Mouse (Mus musculus) cerebellum, postnatal 36 days (tissue): ENCODE measurements around the gene D2hgdh.
"Not testable (repeated sequence)": the region's sequence is repeated elsewhere in the genome, so short reads cannot be mapped to it uniquely, and the experiment has no call there.

Experiments
- DNase-seq, 2 experiments: peaks; one replicate each; pipeline ENCODE4 v3.0.0; 2021 to 2022; ENCODE audit warnings: mixed read lengths in 2 of 2

The D2hgdh gene

DNA sequence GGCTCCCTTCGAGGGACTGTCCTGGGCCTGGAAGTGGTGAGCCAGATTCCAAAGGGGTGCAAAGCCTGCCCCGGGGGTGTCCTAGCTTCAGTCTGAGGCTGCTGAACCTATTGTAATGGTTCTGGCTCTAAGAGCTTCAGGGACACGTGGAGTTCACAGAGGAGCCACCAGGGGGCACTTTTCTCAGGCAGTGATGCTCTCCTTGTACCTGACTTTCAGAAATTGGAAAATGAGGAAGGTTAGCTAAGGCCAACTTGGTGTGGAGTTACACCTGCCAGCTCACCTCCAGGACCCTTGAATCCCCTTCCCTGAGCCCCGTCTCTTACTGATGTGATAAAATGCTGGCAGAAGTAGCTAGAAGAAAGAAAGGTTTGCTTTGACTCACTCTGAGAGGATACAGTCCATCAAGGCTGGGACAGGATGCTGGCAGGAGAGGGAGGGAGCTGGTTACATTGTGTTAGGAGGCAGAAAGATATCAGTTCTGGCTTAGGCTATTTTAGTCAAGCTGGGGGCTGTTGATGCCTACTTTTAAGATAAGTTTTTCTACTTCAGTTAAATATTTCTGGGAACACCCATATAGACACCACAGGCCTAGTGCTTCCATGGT is 8.1 kb downstream of the D2hgdh start:
- DNase-seq = not testable (repeated sequence)

DNA sequence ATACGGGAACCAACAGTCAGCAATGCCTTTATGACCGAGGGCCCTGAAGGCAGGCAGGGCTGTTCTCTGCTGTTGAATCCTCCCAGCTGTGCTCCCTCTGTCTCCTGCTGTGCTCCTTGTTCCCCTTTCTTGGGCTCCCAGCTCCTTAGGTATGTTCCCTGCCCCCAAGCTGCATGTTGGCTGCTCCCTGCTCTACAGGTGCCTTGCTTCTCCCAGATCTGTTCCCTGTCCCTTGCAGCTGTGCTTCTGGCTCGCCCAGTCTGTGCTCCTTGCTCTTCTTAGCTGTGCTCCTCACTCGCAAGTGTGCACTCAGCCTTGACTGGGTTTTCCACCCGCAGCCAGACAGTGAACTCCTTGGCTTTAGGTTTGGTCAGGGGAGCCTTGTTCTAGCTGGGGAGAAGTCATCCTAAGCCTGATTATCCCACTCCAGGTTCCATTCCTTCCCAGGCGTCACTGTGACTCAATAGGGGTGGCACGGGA is 10.0 kb downstream of the D2hgdh start:
- DNase-seq = no peak

DNA sequence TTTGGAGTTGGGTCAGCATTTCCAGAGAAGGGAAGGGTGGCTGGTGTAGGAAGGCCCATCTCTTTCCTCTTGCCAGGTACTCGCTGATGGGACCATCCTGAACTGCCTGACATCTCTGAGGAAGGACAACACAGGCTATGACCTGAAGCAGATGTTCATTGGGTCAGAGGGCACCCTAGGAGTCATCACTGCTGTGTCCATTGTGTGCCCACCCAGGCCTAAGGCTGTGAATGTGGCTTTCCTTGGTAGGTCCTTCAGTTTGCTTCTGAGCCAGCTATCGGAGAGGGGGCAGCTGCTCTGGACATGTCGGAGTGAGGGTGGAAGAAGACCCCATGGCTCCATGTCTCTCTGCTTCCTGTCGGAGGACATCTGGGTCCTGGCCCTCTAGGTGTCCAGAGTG is 10.5 kb downstream of the D2hgdh start:
- DNase-seq = no peak

DNA sequence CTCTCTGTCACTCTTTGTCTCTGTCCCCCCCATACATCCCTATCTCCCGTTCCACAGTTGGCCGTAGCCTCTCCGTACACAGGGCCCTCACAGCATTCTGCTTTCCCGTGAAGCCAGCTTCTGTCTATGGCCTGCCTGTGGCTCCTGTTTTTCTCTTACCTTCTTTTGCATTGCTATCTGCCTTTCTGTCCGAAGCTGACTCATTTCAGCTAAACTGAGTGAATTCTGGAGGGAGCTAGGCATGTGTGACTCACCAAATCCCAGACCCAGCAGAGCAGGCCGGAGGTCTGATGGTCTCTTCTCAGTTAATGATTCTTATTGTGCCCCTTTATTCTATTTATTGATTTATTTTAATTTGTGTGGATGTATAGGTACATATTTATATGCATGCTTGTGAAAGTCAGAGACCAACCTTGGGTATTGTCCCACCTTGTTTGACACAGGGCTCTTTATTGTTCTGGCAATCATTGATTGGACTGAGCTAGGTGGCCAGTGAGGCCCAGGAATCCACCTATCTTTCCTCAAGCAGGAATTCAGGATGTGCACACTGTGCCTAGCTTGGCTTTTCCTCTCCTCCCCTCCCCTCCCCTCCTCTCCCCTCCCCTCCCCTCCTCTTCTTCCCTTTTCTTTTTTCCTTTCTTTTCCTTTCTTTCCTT is 11.3 kb downstream of the D2hgdh start:
- no peak for DNase-seq

DNA sequence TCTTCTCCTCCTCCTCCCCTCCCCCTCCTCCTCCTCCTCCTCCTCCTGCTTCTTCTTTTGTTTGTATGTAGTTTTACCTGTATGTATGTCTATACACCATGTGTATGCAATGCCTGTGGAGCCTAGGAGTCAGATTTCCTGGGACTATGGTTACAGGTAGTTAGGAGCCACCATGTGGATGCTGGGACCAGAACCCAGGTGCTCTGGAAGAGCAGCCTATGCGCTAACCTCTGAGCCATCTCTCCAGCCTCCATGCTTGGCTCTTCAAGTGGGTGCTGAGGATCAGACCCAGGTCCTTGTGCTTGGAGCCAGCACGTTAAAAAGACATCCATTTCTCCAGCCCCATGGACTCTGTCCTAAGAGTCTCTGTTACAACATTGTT is 11.8 kb downstream of the D2hgdh start:
- no peak for DNase-seq

DNA sequence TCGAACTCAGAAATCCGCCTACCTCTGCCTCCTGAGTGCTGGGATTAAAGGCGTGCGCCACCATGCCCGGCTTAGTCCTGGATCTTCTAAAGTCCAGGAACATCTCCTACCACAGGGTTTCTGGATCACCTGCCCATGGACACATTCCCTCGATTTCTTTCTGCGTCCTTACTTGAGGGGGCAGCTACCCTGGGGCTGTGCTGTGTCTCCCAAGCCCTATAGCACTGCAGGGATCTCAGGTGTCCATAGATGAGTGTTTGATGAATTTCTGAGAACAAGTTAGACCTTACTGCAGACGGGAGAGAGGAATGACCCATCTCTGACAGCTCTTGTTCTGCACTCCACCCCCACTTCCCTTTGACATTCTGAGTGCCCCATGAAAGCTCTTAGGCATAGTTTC is 12.6 kb downstream of the D2hgdh start:
- no peak for DNase-seq

DNA sequence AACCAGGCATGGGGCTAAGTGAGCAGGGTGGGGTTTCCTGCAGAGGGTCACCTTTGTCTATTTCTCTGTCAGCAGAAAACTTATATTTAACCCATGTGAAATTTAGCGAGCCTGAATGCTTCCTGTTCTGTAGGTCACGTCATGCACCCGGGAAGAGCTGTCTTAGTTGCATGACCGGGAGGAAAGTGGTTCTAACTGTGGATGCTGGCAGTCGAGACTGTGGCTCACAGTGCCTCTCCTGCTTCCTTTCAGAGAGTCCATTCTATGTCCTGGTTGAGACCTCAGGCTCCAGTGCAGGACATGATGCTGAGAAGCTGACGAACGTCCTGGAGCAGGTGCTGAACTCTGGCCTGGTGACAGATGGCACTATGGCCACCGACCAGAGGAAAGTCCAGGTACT is 13.9 kb downstream of the D2hgdh start:
- not testable (repeated sequence) for DNase-seq

DNA sequence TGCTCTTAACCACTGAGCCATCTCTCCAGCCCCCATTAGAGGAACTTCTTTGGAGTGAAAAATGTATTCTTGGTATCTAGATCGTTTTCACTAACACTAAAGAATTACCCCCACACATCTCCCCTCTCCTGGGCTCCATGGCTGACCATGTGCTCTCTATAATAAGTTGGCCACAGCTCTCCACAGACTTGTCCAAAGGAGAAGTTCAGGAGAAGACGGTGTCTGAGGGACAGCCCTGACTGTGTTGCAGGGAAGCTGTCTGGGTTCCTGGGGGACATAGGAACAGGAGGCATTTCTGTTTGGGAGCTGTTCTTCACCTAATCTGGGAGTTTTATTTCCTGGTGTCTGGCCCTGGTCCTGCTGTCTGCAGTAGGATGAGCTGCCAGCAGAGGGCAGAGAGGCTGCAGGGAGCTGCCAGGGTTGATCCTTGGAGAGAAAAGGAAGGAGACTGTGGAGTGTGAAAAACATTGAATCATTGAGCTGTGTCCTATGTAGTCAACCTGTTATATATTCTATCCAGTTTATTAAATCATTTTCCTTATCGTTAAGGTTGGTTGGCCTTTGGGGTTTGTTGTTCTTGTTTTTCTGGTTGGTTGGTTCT is 21.2 kb downstream of the D2hgdh start:
- DNase-seq = not testable (repeated sequence)

DNA sequence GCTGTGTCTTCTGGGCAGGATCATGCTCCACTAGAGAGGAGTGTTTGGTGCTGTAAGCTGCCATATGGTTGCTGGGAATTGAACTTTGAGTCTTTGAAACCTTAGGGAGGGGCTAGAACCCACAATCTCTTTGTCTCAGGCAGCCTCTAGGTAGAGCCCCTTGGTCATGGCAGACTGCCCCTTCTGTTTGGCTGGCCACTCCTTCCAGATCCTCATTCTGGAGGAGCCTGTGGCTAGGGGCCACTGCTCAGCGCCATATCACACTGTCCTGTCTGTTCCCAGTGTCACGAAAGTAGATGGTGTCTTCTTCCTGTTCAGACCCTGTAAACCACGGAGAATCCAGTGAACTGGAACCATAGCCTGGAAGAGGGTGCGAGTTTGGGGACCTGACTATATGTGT is 31.1 kb downstream of the D2hgdh start:
- not testable (repeated sequence) for DNase-seq

DNA sequence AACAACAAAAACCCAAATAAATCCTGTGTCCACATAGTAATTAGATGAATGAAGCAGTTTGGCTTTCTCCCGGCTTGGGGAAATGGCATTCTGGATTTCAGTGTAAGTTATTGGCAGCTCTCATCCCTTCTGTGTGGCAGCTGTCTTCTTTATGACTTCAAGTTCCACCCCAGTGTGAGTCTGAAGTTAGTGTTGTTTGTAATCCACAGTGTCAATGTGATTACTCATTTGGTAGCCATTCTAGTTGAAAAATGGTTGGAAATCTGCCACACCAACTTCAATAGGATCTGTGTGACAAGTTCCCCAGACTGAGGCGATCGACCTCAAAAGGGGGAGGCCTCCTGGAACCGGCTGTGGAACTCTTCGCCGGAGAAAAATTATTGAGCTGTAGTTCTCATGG is 32.7 kb downstream of the D2hgdh start:
- DNase-seq = no peak

DNA sequence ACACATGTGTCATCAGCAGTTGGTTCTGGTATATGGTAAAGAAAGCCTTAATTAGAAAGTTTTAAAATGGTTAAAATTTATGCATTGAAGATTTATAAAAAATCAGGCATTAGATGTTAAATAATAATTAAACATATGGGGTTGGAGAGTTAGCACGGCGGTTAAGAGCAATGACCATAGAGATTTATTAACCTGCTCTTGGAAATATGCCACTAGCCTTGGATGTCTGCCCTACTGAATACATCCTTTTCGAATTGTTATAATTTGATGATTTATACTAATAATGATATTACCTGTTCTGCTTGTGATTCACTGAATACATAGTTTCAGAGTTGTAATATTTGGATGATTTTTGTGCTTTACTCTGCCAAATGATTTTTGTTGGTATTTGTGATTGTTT is 33.3 kb downstream of the D2hgdh start:
- peak in 1 of 2 experiments; percentile 21 for DNase-seq

DNA sequence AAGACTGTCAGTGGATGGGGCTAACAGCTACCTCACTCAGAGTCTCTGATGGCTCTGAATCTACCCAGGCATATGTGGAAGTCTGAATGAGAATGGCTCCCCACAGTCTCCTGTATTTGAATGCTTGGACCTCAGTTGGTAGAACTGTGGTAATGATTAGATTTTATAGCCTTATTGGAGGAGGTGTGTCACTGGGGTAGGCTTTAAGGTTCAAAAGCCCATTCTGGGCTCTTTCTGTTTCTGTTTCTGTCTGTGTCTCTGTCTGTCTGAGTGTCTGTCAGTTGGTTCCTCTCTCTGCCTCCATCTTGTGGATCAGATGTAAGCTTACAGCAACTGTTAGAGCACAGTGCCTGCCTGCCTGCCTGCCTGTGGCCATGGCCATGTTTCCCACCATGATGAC is 34.9 kb downstream of the D2hgdh start:
- DNase-seq = no peak

DNA sequence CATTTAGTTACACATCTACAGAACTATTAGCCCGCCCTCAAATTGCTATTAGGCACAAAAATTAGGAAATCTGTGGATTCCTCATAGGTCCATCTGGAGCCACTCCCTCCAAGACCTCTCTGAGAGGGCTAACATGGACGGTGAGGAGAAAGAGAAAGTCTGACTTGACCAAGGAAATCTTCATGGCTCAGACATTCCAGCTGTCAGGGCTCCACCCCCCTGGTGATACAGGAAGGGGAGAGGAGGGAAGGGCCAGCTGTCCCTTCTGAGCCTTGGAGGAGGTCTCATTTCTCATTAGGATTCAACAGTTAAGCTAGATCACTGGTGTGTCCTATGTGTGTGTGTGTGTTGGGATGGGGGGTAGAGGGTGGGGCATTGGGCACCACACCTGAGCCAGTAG is 36.3 kb downstream of the D2hgdh start, which contains the start of gene Gal3st2:
Gene Gal3st2 (plus strand): TSS at position 259 of the 400 bp plus-strand sequence.
- not testable (repeated sequence) for DNase-seq

DNA sequence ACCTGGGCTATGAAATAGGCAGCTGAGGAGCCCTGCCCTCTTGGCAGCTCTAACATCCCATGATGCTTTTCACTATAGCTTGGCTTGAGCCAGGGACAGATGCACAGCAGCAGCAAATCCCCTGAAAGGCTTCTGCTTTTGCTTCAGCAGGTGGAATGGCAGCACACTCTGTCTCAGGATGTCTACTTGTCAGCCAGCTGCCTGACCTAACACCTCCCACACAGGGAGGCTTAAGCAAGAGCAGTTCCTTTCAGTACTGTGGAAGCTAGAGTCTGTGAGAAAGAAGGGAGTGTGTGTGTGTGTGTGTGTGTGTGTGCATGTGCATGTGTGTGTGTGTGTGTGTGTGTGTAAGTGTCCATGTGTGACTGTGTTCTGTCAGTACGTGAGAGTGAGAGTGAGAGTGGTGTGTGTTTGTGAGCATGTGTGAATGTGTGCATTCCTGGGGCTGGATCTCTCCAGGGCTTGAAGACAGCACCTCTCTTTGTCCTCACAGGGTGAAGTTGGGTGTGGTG is 46.9 kb downstream of the D2hgdh start:
- not testable (repeated sequence) for DNase-seq

DNA sequence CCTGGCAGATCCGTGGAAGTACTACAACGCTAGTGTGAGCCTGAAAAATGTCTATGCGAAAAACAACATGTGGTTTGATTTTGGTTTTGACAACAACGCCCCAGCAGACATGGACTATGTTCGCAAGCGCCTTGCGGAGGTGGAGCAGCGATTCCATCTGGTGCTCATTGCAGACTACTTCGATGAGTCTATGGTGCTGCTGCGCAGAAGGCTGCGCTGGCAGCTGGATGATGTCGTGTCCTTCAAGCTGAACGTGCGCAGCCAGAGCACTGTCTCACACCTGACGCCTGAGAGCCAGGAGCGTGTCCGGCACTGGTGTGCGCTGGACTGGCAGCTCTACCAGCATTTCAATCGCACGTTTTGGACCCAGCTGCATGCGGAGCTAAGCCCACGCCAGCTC is 49.7 kb downstream of the D2hgdh start:
- DNase-seq = not testable (repeated sequence)

DNA sequence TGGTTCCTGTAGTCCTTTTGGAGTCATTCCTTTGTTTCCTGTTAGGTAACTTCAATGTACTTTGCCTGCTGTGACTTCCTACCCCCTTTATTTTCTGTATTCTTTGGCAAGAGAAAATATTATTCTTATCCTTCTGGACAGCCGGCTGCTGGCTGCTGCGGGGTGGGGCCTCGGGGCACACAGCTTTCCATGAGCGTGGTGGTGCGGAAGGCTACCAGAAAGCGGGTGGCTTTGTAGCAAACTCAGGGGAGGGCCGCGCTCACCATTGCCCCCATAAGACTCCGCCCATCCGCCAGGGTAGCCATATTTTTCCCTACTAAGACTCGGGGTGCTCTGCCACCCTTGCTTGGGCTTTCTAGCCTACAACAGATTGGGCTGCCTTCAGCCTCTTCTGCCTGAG is 57.1 kb downstream of the D2hgdh start:
- DNase-seq = not testable (repeated sequence)

DNA sequence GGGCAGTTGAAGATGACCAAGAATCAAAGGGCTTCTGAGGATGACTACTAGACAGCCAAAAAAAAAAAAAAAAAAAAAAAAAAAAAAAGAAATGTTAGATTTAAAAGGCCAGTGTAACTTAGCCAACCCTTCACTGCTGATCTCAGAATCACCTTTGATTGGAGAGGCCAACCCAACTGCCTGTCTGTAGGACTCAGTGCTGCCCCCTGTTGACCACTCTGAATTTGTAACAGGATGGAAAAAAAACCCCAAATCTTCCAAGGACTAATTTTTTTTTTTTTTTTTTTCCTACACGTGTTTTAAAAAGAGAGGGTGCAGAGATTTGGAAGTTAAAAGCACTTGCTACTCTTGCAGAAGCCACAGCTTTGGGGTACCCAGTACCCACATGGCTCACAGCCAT is 66.2 kb downstream of the D2hgdh start:
- DNase-seq = not testable (repeated sequence)

DNA sequence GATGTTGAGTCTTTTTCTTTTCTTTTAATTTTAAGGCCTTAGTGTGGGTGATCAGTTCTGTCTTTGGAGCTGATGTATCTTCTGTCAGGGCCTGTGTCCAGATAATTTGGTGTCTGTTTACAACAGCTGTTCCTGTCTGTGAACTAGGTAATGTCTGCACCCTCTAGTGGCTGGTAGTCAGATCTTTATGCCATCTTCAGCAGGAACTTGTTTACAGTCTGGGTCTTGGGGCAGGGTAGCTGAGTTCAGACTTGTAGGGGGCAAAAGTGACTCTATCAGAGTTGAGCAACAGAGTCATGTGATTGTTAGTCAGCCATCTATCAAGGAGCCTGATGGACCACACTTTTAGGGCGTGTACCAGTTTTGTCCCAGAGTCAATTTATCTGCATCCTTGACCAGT is 72.7 kb downstream of the D2hgdh start:
- not testable (repeated sequence) for DNase-seq

DNA sequence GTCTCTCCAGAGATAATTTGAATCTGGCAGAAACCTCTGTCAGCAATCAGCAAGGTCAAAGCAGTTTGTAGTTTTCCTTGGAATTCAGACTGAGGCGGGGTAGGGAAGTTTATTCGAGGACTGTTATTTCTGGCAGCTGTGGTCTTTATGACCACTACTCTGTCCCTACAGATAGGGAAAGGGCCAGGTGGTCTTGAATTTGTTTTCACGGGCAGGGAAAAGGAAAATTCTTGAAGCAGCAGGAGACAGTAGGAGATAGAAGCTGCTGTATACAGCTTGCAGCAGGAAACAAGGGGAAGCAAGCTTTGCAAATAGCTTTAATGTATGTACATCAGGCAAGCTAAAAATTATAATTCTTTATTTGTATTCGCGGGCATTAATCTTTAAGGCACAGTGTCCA is 76.6 kb downstream of the D2hgdh start:
- DNase-seq = not testable (repeated sequence)
